ENCODE assay signal across 9 mouse cellular contexts in the genomic region with DNA sequence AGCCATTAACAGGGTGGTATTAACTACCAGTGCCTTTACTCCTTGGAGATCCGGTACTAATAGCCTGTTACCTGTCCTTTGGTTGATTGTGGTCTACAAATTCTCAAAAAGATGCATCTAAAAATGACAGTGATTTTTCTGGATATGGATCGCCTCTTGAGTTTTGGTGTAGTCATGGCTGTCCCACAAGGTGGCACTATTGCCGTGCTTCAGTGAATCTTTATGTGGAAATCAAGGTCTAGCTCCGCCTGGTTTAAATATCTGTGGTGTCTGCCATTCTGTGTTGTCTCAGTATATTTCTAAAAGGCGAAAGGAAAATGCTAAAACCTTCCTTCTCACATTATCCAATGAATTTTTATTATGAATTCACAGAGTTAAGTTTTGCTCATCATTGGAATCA.
DNase-seq lines count a peak whose midpoint lies in the region; ATAC-seq lines count a peak whose summit lies in the region.
"Had no signal": no experiment of that assay in that cellular context is flagged by ENCODE, and none has a peak within 500 bp of the region (broad histone marks: within the 10 kb centered on the region; RNA-seq: fewer than 3 reads in every experiment).

No protein-coding gene starts in this region.

- no peak for ATAC-seq in CD4-positive, CD25-positive, alpha-beta regulatory T cell, adult 4 months
- no peak for ATAC-seq in midbrain, embryonic 14.5 days (ENCODE audit: low FRiP score, low TSS enrichment)
- ATAC-seq in midbrain, embryonic 16.5 days = no peak

- DNase-seq in CD4-positive, CD25-positive, alpha-beta regulatory T cell, adult 2 months (ENCODE audit: low read depth, low spot score) = peak; percentile 47
- peak; percentile 86 for DNase-seq in midbrain, embryonic 14.5 days
- DNase-seq in embryo, embryonic 11 days = peak; percentile 63
- peak; percentile 54 for DNase-seq in layer of hippocampus, adult 9-11 months
- peak; percentile 61 for DNase-seq in right cerebral cortex, adult 18-20 months
- no peak for DNase-seq in ovary, postnatal 36 days (ENCODE audit: low spot score)

- WGBS in midbrain, embryonic 14.5 days = 46% methylated on average over 5 of the region's 5 CpGs
- WGBS in midbrain, embryonic 16.5 days = 44% methylated on average over 5 of the region's 5 CpGs

- no peaks in the 10 kb centered on the region for H3K4me1 ChIP-seq in midbrain, embryonic 14.5 days (ENCODE audit: control insufficient read depth, insufficient read depth, low read length)
- no peaks in the 10 kb centered on the region; the same call in 1 of the 2 replicates for H3K4me1 ChIP-seq in midbrain, embryonic 16.5 days (ENCODE audit: control insufficient read depth, insufficient read depth, low read length)
- H3K4me1 ChIP-seq: stomach, embryonic 15.5 days had no signal

- H3K9me3 ChIP-seq in midbrain, embryonic 14.5 days (ENCODE audit: control insufficient read depth, low read length) = no peaks in the 10 kb centered on the region
- H3K9me3 ChIP-seq in midbrain, embryonic 16.5 days (replicated peaks; ENCODE audit: control insufficient read depth, low read length, poor library complexity, severe bottlenecking) = no peaks in the 10 kb centered on the region
- H3K9me3 ChIP-seq: stomach, embryonic 15.5 days had no signal

- H3K9ac ChIP-seq in midbrain, embryonic 14.5 days (replicated peaks; ENCODE audit: low read length) = no peak overlapping the region
- H3K9ac ChIP-seq in midbrain, embryonic 16.5 days (ENCODE audit: low read depth, low read length) = no peak overlapping the region
- H3K9ac ChIP-seq: stomach, embryonic 15.5 days had no signal

- no peak overlapping the region for H3K4me3 ChIP-seq in midbrain, embryonic 14.5 days (replicated peaks; ENCODE audit: low read depth, low read length)
- H3K4me3 ChIP-seq in midbrain, embryonic 16.5 days (ENCODE audit: low read depth, low read length) = no peak overlapping the region
- H3K4me3 ChIP-seq: stomach, embryonic 15.5 days had no signal

- H3K4me2 ChIP-seq in midbrain, embryonic 14.5 days (ENCODE audit: low read length) = no peak overlapping the region
- no peak overlapping the region for H3K4me2 ChIP-seq in midbrain, embryonic 16.5 days (ENCODE audit: low read length)
- H3K4me2 ChIP-seq: stomach, embryonic 15.5 days had no signal

- H3K36me3 ChIP-seq in midbrain, embryonic 14.5 days (ENCODE audit: control insufficient read depth, insufficient read depth, low read length) = no peaks in the 10 kb centered on the region
- H3K36me3 ChIP-seq in midbrain, embryonic 16.5 days (ENCODE audit: control insufficient read depth, insufficient read depth, low read length) = no peaks in the 10 kb centered on the region
- H3K36me3 ChIP-seq: stomach, embryonic 15.5 days had no signal

- no peak overlapping the region for H3K27ac ChIP-seq in midbrain, embryonic 14.5 days (replicated peaks; ENCODE audit: low read depth, low read length)
- no peak overlapping the region for H3K27ac ChIP-seq in midbrain, embryonic 16.5 days (ENCODE audit: low read length)
- H3K27ac ChIP-seq: stomach, embryonic 15.5 days had no signal

- no peaks in the 10 kb centered on the region for H3K27me3 ChIP-seq in midbrain, embryonic 14.5 days (ENCODE audit: control insufficient read depth, insufficient read depth, low read length)
- no peaks in the 10 kb centered on the region for H3K27me3 ChIP-seq in midbrain, embryonic 16.5 days (ENCODE audit: control insufficient read depth, insufficient read depth, low read depth, low read length)
- H3K27me3 ChIP-seq: stomach, embryonic 15.5 days had no signal
